Mouse (Mus musculus): ENCODE results near the gene Pde10a. TPM values are rescaled to one million over a fixed set of nuclear protein-coding genes. Genes with fewer than 3 reads are reported as not detected.

Gene Pde10a
- polyA plus RNA-seq, 1 experiment from 2014 or later = 6.2 TPM

DNA sequence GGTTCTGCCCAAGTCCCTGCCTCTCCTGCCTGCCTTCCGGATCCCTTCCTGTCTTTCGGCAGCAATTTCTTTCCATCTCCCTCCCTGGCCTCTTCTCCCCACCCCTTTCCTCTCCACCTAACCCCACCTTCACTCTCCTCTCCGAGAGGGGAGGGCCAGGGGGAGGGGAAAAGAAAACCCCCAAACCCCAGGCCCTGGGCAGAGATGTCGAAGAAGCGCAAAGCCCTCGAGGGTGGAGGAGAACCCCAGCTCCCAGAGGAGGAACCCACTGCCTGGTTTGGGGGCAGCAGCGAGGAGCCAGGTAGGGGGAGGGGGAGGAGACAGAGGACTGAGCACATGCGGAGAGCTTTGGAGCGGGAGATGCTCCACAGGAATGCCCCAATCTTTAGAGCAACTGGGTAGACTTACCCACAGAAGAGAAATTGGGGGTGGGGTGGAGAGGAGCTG lies 1.7 kb downstream of the Pde10a start:
- no peak for ATAC-seq (ENCODE audit: insufficient number of reproducible peaks, insufficient read depth, low FRiP score, low TSS enrichment, low read depth)
- no peaks in the 10 kb centered on the region for H3K36me3 ChIP-seq
- peak overlapping the region; percentile 55 for H3K4me3 ChIP-seq
- peaks cover 61% of the 10 kb centered on the region for H3K27me3 ChIP-seq
- peak overlapping the region; percentile 98 for H3K4me2 ChIP-seq
- WGBS = 9% methylated on average over 8 of the region's 9 CpGs
- H3K4me1 ChIP-seq = peaks cover 22% of the 10 kb centered on the region
- H3K9ac ChIP-seq = no peak overlapping the region; the same call in 1 of the 2 replicates
- H3K27ac ChIP-seq = no peak overlapping the region
- no peaks in the 10 kb centered on the region for H3K9me3 ChIP-seq

DNA sequence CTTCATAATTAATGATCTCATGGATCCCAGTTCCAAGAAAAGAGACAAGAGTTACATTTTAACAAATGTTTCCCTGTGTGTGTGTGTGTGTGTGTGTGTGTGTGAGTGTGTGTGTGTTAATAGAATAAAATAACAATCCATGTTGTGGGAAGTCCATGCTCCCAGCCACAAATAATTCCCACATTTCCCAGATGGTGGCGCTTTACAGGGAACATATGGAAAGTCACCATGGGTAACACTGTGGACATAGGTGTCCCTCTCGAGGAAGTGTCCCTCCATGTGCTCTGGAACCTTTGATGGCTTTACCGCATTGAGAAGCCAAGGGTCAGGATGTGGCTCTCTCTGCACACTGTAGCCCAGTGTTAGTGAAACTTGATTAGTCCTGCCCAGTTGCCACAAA lies 3.5 kb downstream of the Pde10a start:
- Histone ChIP-seq H3K4me1 (peaks cover 21% of the 10 kb centered on the region), H3K9me3 (no peaks in the 10 kb centered on the region), H3K9ac (no peak overlapping the region), H3K27ac (no peak overlapping the region), H3K4me2 (no peak overlapping the region), H3K27me3 (peaks cover 48% of the 10 kb centered on the region), H3K36me3 (no peaks in the 10 kb centered on the region), H3K4me3 (no peak overlapping the region)
- WGBS = 82% methylated on average over 3 of the region's 3 CpGs
- no peak for ATAC-seq (ENCODE audit: insufficient number of reproducible peaks, insufficient read depth, low FRiP score, low TSS enrichment, low read depth)

DNA sequence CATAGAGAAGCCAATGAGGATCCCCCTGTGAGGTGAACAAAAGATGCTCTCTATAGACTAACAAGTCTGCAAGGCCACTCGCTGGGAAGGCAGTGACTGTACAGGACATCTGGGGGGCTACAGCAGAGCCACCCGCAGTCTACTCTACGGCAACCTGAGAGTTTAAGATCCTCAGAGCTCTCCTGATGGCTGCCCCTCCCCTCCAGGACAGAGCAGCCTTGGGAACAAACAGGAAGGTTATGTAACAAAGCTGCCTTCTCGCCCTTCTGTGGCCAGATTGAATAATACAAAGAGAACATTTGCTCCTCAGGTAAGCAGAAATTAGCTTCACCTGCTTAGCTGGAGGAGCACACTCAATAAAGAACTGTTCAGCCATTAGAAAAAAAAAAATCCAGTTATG lies 7.4 kb downstream of the Pde10a start:
- no peak for ATAC-seq (ENCODE audit: insufficient number of reproducible peaks, insufficient read depth, low FRiP score, low TSS enrichment, low read depth)
- no peak overlapping the region for H3K4me2 ChIP-seq
- H3K9ac ChIP-seq = no peak overlapping the region
- no peak overlapping the region for H3K4me3 ChIP-seq
- H3K36me3 ChIP-seq = no peaks in the 10 kb centered on the region
- H3K27me3 ChIP-seq = peaks cover 9% of the 10 kb centered on the region; the same call in 1 of the 2 replicates
- H3K9me3 ChIP-seq = no peaks in the 10 kb centered on the region
- WGBS = 72% methylated on average over 4 of the region's 4 CpGs
- H3K27ac ChIP-seq = no peak overlapping the region
- H3K4me1 ChIP-seq = no peaks in the 10 kb centered on the region

DNA sequence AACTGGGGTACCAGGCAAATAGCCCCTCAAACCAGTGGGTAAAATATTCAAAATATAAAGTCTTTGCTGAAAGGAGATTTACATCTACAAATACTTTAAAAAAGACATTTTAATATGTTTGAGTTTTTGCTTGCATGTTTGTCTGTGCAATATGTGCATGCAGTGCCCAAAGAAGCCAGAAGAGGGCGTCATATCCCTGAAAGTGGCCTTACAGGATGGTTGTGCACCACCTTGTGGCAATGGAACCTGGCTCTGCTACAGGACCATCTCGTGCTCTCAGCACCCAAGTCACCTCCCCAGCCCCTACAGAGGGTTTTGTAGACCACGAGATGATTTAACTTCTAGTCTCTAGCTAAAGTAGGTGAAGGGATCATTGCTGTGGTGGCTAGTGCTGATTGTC lies 8.7 kb downstream of the Pde10a start:
- Histone ChIP-seq H3K27me3 (no peaks in the 10 kb centered on the region), H3K9ac (no peak overlapping the region), H3K9me3 (no peaks in the 10 kb centered on the region), H3K36me3 (no peaks in the 10 kb centered on the region), H3K4me1 (no peaks in the 10 kb centered on the region), H3K27ac (no peak overlapping the region), H3K4me2 (no peak overlapping the region), H3K4me3 (no peak overlapping the region)
- ATAC-seq (ENCODE audit: insufficient number of reproducible peaks, insufficient read depth, low FRiP score, low TSS enrichment, low read depth) = no peak
- 44% methylated on average over 3 of the region's 3 CpGs for WGBS

DNA sequence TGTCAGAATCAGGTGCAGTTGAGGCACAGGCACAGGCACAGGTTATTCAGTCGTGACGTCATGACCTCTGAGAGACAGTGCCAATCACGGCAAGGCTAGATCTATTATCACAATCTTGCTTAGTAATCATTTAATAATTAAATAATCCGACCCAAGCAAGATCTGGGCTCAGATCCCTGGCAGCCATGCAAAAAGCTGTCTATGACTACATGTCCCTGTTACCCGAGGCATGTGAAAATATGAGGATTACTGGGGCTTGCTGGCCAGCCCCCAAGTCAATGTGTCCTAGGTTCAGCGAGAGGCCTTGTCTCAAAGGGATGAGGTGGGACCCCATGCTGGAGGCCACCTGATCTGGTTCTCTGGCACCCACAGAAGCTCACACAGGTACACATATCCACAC lies 11.3 kb downstream of the Pde10a start:
- peaks cover under 1% of the 10 kb centered on the region; the same call in 1 of the 2 replicates for H3K4me1 ChIP-seq
- no peaks in the 10 kb centered on the region for H3K27me3 ChIP-seq
- H3K9me3 ChIP-seq = no peaks in the 10 kb centered on the region
- no peaks in the 10 kb centered on the region for H3K36me3 ChIP-seq
- 79% methylated on average over 6 of the region's 6 CpGs for WGBS
- no peak overlapping the region for H3K4me3 ChIP-seq
- H3K9ac ChIP-seq = no peak overlapping the region
- H3K27ac ChIP-seq = no peak overlapping the region
- ATAC-seq (ENCODE audit: insufficient number of reproducible peaks, insufficient read depth, low FRiP score, low TSS enrichment, low read depth) = no peak
- H3K4me2 ChIP-seq = no peak overlapping the region

DNA sequence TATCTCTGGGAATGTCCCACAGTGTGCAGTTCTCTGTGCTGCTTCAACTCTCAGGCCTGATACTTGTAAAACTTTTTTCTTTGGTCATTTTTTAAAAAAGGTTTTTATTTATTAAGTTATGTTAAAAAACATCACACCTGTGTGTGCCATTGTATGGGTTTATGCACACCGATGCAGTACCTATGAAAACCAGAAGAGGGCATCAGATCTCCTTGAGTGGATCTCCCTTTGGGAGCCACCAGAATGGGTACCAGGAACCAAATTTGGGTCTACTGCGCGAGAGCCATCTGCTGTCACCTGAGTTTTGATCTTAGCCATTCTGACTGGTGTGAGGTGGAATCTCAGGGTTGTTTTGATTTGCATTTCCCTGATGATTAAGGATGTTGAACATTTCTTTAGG lies 12.9 kb downstream of the Pde10a start:
- no peak overlapping the region for H3K4me3 ChIP-seq
- no peaks in the 10 kb centered on the region for H3K9me3 ChIP-seq
- H3K4me2 ChIP-seq = no peak overlapping the region
- 64% methylated on average over 3 of the region's 3 CpGs for WGBS
- no peak for ATAC-seq (ENCODE audit: insufficient number of reproducible peaks, insufficient read depth, low FRiP score, low TSS enrichment, low read depth)
- no peak overlapping the region for H3K9ac ChIP-seq
- H3K27me3 ChIP-seq = no peaks in the 10 kb centered on the region
- H3K36me3 ChIP-seq = no peaks in the 10 kb centered on the region
- peaks cover 11% of the 10 kb centered on the region for H3K4me1 ChIP-seq
- no peak overlapping the region for H3K27ac ChIP-seq

DNA sequence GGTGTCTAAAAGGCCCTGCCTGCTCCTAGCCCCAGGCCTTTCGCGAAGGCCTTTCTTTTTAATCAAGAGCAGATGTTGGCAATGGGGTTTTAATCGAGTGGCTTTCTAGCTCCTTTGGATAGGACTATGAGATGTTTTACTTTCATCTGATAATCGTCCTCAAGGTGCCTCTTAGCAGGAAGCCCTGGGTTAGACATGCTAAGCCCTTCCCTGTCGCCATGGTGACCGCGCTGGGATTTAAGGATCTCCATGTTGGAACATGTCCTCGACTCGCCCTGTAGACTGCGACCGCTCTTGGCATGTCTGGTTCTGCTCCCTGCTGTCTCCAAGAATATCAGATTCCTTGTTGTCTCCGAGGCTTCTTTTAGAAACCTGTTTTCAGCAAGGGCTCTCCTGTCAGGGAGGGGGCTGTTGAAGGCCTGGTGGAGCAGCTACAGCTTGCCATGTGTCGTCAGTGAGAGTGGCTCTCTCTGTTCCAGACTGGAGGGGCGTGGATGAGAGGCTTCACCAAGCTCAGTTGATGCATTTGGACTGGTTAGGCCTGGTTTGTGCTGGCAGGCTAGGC lies 16.9 kb downstream of the Pde10a start:
- H3K36me3 ChIP-seq = no peaks in the 10 kb centered on the region
- H3K27me3 ChIP-seq = no peaks in the 10 kb centered on the region
- ATAC-seq (ENCODE audit: insufficient number of reproducible peaks, insufficient read depth, low FRiP score, low TSS enrichment, low read depth) = no peak
- H3K9ac ChIP-seq = no peak overlapping the region
- H3K4me2 ChIP-seq = no peak overlapping the region
- 28% methylated on average over 14 of the region's 14 CpGs for WGBS
- H3K9me3 ChIP-seq = no peaks in the 10 kb centered on the region
- H3K27ac ChIP-seq = no peak overlapping the region
- no peak overlapping the region for H3K4me3 ChIP-seq
- H3K4me1 ChIP-seq = peaks cover 11% of the 10 kb centered on the region

DNA sequence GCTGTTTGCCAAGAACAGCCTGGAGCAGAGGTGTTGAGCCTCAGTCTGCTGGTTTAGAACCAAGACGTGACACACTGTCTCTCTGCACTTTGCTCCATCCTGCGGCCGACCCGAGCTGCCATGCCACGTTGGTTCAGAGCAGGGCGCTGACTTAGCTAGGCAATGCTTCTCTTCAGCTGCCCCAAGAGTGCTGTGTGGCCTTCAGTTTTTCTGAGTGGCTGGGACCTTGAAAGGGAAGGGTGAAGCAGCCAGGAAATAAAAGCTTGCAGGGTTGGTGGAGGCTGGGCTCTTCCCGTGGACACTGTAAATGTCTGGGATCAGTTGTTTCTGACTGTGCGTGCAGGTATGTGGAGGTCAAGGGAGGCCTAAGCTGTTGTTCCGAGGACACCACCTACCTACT lies 21.2 kb downstream of the Pde10a start:
- Histone ChIP-seq H3K9ac (no peak overlapping the region), H3K27ac (no peak overlapping the region), H3K4me1 (peaks cover 11% of the 10 kb centered on the region), H3K4me3 (no peak overlapping the region), H3K36me3 (no peaks in the 10 kb centered on the region), H3K27me3 (no peaks in the 10 kb centered on the region), H3K4me2 (no peak overlapping the region), H3K9me3 (no peaks in the 10 kb centered on the region)
- 87% methylated on average over 9 of the region's 9 CpGs for WGBS
- no peak for ATAC-seq (ENCODE audit: insufficient number of reproducible peaks, insufficient read depth, low FRiP score, low TSS enrichment, low read depth)

DNA sequence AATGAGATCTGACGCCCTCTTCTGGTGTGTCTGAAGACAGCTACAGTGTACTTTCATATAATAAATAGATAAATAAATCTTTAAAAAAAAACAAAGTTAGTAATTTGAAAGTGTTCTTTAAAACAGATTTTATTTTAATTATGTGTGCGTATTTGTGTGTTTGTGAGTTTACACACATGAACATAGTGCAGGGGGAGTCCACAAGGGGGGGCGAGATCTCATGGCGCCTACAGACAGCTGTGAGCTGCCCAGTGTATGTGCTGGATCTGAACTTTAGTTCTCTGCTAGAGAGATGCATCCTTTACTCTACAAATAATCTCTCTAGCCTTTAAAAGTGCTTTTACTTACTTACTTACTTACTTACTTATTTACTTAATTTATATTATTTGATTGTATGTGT lies 23.6 kb downstream of the Pde10a start:
- H3K9ac ChIP-seq = no peak overlapping the region
- no peak overlapping the region for H3K27ac ChIP-seq
- ATAC-seq (ENCODE audit: insufficient number of reproducible peaks, insufficient read depth, low FRiP score, low TSS enrichment, low read depth) = no peak

DNA sequence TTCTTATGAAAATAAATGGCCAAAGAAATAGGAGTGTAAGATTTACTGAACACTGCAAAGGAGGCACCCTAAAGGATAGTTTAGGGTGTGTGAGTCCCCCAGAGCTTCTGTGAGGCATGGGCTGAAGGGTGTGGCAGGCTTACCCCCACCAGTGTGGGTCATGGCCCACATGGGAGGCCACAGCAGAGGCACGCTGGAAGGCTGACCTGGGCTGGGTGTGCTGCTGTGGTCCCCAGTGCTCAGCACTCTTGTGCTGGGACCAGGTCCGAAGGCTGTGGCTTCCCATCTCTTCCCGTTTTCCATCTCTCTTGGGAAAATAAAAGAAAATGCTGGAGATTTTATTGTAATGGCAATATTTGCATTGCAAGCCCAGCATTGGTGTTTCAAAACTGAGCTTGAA lies 26.5 kb downstream of the Pde10a start:
- Histone ChIP-seq H3K36me3 (no peaks in the 10 kb centered on the region), H3K27ac (no peak overlapping the region), H3K4me1 (no peaks in the 10 kb centered on the region), H3K9me3 (no peaks in the 10 kb centered on the region), H3K4me2 (no peak overlapping the region), H3K9ac (no peak overlapping the region), H3K4me3 (no peak overlapping the region), H3K27me3 (0 out of 2 replicates have a peak, but pooled peaks cover 4% of the 10 kb centered on the region)
- 74% methylated on average over 3 of the region's 3 CpGs for WGBS
- no peak for ATAC-seq (ENCODE audit: insufficient number of reproducible peaks, insufficient read depth, low FRiP score, low TSS enrichment, low read depth)

More for the DNA sequence above, 23.6 kb downstream of the Pde10a start:
- 0 out of 2 replicates have a peak, but pooled peaks cover 4% of the 10 kb centered on the region for H3K27me3 ChIP-seq
- 82% methylated on average over 4 of the region's 4 CpGs for WGBS
- H3K4me2 ChIP-seq = no peak overlapping the region
- H3K4me1 ChIP-seq = no peaks in the 10 kb centered on the region
- no peak overlapping the region for H3K4me3 ChIP-seq
- H3K36me3 ChIP-seq = no peaks in the 10 kb centered on the region
- H3K9me3 ChIP-seq = no peaks in the 10 kb centered on the region

DNA sequence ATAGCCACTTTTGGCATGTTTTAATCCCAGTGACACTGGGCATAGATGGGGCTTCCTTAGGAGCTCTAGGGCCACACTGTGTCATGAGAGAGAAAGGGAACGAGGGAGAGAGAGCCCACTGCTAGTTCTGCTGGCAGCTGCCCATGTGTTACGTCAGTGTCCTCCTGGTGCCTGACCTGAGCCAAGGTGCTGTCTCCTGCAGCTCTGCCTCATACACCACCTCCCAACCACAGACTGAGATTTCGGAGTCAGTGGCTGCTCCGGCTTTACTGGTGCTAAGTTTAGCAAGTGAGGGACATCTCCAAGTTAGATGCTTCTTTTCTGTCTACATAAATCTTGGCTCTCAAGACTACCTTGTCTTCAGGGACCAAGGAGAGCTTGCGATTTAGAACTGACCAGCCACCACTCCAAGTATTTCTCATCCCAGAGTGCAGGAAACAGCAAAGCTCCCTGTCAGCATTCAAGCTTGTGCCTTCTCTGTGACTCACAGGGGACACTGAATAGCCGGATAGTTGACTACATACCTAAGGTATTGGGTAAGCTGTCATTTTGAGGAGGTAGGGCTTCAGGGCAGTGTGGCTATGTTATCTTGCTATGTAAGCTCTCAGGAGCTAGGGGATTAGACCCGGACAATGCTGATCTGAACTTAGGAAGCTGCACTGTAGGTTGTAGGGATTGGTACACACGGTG lies 27.3 kb downstream of the Pde10a start:
- Histone ChIP-seq H3K36me3 (no peaks in the 10 kb centered on the region), H3K9ac (no peak overlapping the region), H3K4me2 (no peak overlapping the region), H3K27me3 (0 out of 2 replicates have a peak, but pooled peaks cover 4% of the 10 kb centered on the region), H3K4me3 (no peak overlapping the region), H3K9me3 (no peaks in the 10 kb centered on the region), H3K27ac (no peak overlapping the region), H3K4me1 (no peaks in the 10 kb centered on the region)
- no peak for ATAC-seq (ENCODE audit: insufficient number of reproducible peaks, insufficient read depth, low FRiP score, low TSS enrichment, low read depth)
- WGBS = 82% methylated on average over 8 of the region's 8 CpGs

DNA sequence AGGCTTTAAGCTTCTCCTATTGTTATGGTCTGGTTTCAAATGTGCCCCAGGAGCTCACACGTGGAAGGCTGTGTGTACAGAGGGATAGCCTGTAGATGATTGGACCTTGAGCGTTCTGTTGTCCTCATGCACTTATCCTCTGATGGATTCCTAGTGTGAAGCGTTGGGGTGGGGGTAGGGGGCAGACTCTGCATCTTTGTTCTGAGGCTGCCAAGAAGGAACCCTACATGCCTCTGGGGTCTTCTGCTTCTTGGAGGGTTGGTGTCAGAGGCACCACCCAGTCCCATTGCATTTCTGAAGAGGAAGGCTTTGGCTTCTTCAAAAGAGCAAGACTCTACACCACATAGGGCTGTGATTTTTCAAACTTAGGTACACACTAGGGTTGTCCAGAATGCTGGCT lies 28.4 kb downstream of the Pde10a start:
- no peak overlapping the region for H3K4me3 ChIP-seq
- H3K9me3 ChIP-seq = no peaks in the 10 kb centered on the region
- H3K4me1 ChIP-seq = no peaks in the 10 kb centered on the region
- H3K27me3 ChIP-seq = 0 out of 2 replicates have a peak, but pooled peaks cover 4% of the 10 kb centered on the region
- WGBS = 84% methylated on average over 3 of the region's 3 CpGs
- ATAC-seq (ENCODE audit: insufficient number of reproducible peaks, insufficient read depth, low FRiP score, low TSS enrichment, low read depth) = no peak
- H3K27ac ChIP-seq = no peak overlapping the region
- no peaks in the 10 kb centered on the region for H3K36me3 ChIP-seq
- no peak overlapping the region for H3K9ac ChIP-seq
- H3K4me2 ChIP-seq = no peak overlapping the region

All from embryonic facial prominence, embryonic 13.5 days (tissue).